Mouse (Mus musculus) 416B (cell line): ENCODE data around the gene Unc119.

Source experiments
- DNase-seq: peaks from one replicate; pipeline ENCODE4 v3.0.0; 2011; ENCODE audit warnings: low read depth

Gene Unc119

DNA sequence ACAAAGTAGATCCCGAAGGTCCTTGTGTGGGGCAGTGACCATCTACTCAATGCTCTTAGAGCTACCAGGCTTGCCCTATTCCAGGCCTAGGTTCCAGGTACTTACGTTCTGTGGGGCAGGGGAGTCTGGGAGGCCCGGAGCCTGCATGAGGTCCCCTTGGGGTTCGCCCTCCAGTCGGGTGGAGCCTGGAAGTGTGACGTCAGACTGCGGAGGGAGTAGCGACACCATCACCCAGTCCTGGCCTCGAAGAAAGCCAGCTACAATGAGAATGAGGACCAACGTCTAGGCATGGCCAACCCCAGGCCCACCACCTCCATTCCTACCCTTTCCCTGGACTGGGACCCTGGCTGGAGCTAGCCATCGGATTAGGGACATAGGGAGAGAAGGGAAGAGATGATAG, 28.4 kb downstream of the Unc119 start:
- DNase-seq: no peak

DNA sequence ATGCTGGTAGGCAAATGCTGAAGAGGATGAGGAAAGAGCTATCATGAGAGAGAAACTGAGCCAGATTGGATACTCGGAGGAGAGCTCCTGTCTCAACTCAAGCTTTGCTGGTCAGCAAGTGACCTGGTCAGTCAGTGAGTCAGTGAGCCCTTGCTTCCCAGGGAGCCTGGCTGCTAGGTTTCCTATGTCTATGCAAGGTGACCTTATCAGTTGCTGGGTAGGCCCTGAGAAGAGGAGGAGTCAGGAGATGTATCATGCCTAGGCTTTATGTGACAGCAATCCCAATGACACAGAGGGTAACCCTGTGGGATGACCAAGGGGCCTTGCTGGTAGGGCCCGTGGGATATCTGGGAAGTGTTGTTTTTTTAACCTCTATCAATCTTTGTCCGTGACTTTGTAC, 28.9 kb downstream of the Unc119 start:
- DNase-seq: no peak

DNA sequence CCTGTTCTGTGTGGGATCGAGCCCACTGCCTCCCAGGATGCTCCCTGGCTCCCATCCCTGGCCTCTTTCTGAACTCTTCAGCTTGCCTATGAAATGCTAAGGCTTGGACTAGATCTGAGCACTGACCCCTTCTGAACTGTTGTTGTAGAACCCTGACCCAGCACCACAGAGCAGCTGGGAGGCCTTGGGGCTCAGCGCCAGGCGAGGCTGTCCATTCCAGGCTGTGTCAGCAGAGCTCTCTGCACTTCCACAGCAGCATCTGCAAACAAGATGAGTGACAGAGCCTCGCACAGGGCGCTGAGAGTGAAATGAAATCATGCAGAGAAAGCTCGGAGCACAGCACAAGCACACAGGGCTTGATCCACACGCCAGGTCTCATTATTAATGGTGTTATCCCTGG, 29.3 kb downstream of the Unc119 start:
- DNase-seq: no peak

DNA sequence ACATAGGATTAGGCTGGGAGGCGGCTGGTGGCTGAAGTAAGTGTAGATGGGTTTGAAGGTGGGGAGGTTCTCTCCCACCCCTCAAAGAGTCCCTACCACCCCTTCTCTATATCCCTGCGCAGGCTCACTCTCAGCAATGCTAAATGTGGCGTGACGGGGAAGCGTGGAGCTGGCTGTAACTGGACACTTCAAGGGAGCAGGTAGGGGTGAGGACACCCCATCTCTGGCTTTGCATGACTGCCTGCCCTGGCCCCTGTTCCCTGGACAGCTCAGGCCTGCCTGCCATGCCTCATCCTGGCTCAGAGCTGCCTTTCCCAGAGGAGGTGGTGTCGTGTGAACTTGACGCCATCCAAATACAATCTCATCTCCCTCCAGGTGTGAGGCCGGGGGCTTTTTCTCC, 30.9 kb downstream of the Unc119 start:
- no peak for DNase-seq

DNA sequence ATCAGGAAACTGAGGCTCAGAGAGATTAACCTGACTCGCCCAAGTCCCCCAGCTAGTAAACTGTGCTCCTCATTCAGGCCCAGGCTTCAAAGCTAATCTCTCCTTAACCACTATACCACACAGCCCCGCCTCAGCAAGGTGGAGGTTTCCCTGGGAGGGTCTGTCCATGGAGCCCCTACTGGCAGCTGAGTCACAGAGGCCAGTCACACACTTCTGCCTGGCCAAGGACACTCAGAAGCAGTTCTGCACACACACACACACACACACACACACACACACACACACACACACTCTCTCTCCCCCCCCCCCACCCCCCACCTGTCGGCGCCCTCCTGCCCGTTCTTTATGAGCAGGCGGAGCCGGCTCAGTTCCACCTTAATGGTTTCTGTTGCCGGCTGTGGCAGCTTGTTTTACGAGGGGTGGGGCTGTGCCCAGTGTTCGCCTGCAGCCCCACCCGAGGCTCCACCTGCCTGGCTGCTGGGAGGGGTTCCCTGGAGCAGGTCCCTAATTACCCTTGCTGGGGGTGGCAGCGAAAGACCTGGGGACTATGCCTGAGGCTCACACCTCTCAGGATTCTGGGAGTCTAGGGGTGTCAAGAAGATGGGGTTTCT, 34.4 kb downstream of the Unc119 start:
- DNase-seq: no peak

DNA sequence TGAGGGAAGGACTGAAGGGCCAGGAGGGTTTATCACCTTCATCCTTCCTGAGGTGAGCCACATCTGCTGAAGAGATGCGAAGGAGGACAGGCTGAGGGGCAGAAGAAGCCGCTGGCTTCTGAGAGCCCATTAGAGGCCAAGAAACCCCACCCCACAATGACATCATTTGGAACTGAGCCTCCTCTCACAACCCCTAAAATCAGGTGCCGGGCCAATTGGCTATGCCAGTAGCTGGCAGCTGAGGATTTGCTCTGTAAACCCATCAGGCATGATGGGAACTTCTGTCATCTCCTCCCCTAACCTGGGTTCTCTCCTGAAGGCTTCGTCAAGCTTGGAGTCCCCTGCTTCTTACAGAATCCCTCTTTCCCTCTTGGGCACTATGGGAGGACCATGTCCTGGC, 37.1 kb downstream of the Unc119 start:
- no peak for DNase-seq

DNA sequence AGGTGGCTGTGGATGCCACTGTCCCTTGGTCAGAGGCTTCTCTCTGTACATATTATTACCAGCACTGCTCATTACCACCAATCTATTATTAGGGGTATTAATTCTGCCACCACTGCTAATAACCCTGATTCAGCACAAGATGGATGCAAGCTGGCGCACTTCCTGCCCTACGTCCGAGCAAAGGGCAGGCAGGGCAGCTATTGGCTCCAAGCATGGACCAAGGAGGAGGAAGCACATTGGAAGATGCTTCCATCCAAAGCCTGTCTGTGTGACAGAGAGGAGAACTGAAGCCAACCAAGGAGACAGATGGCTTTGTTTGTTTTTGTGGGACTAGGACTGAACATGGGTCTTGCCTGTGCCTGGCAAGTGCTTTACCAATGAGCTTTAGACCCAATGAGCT, 37.7 kb downstream of the Unc119 start:
- no peak for DNase-seq

DNA sequence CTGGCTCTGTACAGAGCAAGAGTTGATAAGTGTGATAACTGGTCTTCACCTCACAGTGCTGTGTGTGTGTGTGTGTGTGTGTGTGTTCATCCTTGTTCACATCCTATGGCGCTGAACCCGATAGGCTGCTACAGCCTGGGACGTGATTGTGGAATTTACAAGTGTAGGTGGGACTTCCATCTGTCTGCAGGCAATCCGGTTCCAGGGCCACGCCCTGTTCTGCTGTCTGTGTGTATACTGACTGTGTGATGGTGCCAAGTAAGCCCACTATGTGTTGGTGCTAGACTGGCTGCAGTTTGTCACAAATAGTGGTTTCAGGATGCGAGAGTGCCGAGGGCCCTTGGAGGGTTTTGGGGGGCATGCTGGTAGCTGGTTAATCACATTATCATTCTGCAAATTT, 39.0 kb downstream of the Unc119 start:
- DNase-seq: no peak

DNA sequence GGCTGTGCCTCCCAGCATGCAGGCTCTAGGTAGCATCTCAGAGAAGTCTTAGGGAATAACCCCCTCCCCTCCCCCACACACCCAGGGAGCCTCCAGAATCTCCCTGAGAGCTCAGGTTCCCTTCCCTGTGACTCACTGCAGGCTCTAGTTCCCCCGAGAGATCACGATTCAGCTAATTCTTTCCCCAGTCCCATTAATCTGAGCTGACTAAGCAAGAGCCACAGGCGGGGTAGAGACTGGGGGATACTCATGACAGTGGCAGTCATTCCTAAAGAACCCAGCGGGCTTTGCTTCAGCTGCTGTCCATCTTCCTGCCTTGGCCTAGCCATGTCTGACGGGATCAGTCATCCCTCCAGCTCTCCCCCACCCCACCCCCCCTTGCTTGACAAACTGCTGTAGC, 39.4 kb downstream of the Unc119 start:
- DNase-seq: no peak

DNA sequence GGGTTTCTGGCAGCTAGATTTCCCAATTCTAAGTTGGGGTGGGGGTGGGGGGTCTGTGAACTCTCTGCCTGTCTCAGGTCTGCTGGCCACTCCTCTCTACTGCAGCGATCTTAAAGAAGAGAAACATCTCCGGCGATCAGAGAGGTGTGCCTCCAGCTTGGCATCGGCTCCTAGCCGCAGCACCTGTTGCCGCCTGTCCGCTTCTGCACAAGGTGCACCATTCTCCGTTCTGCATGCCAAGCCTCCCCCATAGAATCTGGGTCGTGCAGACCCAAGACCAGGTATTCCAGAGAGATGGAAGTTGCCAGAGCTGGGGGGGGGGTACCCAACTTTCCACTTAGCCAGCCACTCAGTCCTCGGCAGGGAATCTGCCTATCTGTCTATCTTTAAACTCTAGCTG, 42.5 kb downstream of the Unc119 start:
- DNase-seq: no peak

DNA sequence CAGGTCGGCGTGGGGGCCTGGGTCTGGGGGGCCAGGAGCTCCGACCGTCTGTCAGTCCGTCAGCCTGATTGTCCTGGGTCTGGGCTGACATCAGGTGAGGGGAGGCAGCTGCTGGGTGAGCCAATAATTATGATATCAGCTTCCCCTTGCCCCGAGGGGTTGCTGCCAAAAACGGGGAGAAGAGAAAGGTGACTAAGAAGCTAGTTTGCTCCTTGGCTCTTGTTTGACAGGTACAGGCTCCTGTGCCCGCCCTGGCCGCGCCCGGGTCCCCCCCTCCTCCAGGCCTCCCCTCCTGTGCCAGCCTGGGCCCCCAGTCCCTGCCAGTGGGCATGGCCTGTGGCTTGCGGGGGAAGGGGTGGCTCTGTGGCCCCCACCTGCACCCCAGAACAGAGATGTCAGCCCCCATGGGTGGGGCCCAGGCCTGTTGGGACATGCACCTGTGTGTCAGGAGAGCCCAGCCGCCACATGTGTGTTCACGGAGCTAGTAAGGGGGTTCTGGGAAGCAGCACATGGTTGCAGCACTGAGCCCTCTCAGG, 43.3 kb downstream of the Unc119 start, which contains the start of gene Foxn1:
Gene Foxn1, minus strand, starts transcription at position 51 of the 536 bp plus-strand sequence.
- no peak for DNase-seq

DNA sequence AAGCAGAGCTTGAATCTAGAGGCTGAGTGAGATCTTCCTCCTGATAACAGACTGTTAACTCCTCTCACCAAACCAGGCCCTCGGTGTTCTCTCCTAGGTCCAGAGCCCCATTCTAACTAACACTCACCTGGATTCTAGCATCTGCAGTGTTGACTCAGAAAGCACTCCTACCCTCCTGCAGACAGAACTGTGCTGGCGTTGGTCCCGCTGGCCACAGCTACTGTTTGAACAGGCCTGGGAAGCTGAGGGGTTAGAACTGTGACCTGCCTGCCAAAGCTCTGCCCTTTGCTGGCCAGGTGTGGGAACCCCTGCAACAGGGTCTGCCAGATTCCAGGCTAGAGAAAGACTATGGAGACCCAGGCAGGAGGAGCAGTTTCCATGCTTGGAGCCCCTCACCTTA, 49.4 kb downstream of the Unc119 start:
- no peak for DNase-seq

DNA sequence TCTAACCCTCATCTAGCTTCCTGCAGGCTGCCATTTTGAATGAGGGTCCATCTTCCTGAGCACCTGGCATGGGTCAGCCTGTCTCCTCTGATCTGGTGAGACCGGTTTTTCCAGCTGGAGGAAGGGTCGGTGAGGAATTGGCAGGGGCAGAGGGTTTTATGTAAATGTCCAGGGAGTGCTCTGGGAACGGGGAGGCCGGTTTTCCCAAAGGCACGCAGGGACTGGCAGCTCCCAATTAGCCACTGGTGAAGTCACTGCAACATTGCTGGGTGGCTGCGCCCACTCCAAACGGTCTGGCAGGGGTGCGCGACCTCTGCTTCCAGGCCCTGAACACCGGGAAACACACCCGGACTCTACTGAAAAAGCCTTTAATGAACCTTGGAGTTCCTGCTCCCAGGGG, 53.7 kb downstream of the Unc119 start:
- no peak for DNase-seq

DNA sequence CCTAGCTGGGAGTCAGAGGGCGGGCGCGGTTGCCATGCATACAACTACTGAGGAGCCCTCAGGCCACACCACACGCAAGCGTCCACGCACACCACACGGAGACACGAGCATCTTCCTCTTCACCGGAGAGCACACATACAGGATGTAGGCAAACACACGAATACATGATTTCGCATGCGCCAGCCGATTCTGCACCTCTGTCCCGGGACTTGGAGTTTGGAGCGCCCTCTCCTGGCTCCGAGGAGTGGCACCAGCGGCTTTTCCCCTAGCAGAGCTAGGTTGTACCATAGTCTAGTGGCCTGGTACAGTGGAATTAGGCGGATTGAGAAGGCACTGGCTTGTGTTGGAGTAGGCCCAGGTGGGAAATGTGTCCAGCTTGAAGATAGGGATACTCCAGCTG, 54.1 kb downstream of the Unc119 start:
- peak; percentile 75 for DNase-seq

DNA sequence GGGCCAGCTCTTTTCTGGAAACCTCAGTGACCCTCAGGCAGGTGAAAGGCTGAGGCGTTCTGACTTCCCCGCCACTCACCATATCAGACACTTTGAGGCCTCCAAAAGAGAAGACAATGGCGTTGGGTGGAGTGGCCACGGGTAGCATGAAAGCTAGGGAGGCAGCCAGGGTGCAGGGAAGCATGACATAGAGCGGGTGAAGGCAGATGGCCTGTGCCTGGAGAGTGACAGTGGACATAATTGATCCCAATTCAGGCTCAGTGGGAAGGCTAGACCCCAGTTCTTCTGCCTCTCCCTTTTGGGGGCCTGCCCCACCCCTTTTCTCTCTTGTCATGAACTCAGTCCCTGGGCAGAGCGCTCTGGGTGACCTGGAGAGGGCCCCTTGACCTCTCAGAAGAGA, 54.9 kb downstream of the Unc119 start:
- DNase-seq: no peak
